Mouse (Mus musculus) MEL (cell line): ENCODE results near the gene Snx7. TPM values are rescaled to one million over a fixed set of nuclear protein-coding genes. Genes with fewer than 3 reads are reported as not detected.

ENCODE experiments used
- DNase-seq: peaks from one replicate; pipeline ENCODE4 v3.0.0; 2011; ENCODE audit warnings: low read depth, low spot score
- H3K27ac ChIP-seq: 2 replicates; pipeline ENCODE4 v1.5.1; 2012; ENCODE audit warnings: low read depth, mild to moderate bottlenecking, control low read depth, low read length, moderate library complexity; ENCODE audit not compliant: control insufficient read depth
- H3K27me3 ChIP-seq, 2 experiments: fragments of 150-350 bp in 1 of 2; sonication (generic) in 1 of 2; 2 replicates each; pipeline ENCODE4 v1.6.1; 2012; ENCODE audit warnings: low read length in 2 of 2, mild to moderate bottlenecking in 2 of 2, improper control_type of control experiment in 1 of 2, moderate library complexity in 1 of 2; ENCODE audit not compliant: insufficient read depth in 2 of 2, control insufficient read depth in 1 of 2
- H3K36me3 ChIP-seq, 2 experiments: 2 replicates each; pipeline ENCODE4 v1.6.1; 2012 to 2014; ENCODE audit warnings: low read length in 2 of 2, improper control_type of control experiment in 1 of 2, inconsistent platforms in 1 of 2, mild to moderate bottlenecking in 1 of 2; ENCODE audit not compliant: insufficient read depth in 2 of 2, control insufficient read depth in 1 of 2
- H3K4me1 ChIP-seq, 2 experiments: fragments of 150-350 bp in 1 of 2; sonication (generic) in 1 of 2; 2 replicates each; pipeline ENCODE4 v1.6.1; 2012; ENCODE audit warnings: low read length in 2 of 2, improper control_type of control experiment in 1 of 2, mild to moderate bottlenecking in 1 of 2; ENCODE audit not compliant: insufficient read depth in 2 of 2, control insufficient read depth in 1 of 2
- H3K4me3 ChIP-seq, 2 experiments: fragments of 150-350 bp in 1 of 2; sonication (generic) in 1 of 2; 2 replicates each; pipeline ENCODE4 v1.5.1; 2012; ENCODE audit warnings: low read depth in 2 of 2, low read length in 2 of 2, mild to moderate bottlenecking in 2 of 2, moderate library complexity in 2 of 2, control low read depth in 1 of 2, improper control_type of control experiment in 1 of 2; ENCODE audit not compliant: control insufficient read depth in 1 of 2, insufficient read depth in 1 of 2
- H3K79me2 ChIP-seq: 2 replicates; pipeline ENCODE4 v1.6.1; 2012; ENCODE audit warnings: mild to moderate bottlenecking, low read length, moderate library complexity; ENCODE audit not compliant: control insufficient read depth, poor library complexity, insufficient read depth
- H3K9ac ChIP-seq: 2 replicates; pipeline ENCODE4 v1.6.1; 2012; ENCODE audit warnings: low read depth, mild to moderate bottlenecking, control low read depth, low read length, moderate library complexity; ENCODE audit not compliant: control insufficient read depth, poor library complexity, severe bottlenecking
- H3K9me3 ChIP-seq: fragments of 150-350 bp; sonication (generic); replicated peaks from 2 replicates; pipeline ENCODE4 v1.6.1; 2012; ENCODE audit warnings: mild to moderate bottlenecking, low read length, improper control_type of control experiment, moderate library complexity; ENCODE audit not compliant: insufficient read depth
- CHD2 ChIP-seq: IDR thresholded peaks from 2 replicates; pipeline ENCODE4 v1.6.1; 2011; ENCODE audit warnings: low read length, improper control_type of control experiment
- ELF1 ChIP-seq: IDR thresholded peaks from 2 replicates; pipeline ENCODE4 v1.6.1; 2014; ENCODE audit warnings: low read depth, mild to moderate bottlenecking, inconsistent platforms, low read length, improper control_type of control experiment, moderate library complexity
- GABPA ChIP-seq: IDR thresholded peaks from 2 replicates; pipeline ENCODE4 v1.6.1; 2012; ENCODE audit warnings: low read depth, mild to moderate bottlenecking, inconsistent platforms, low read length, improper control_type of control experiment, moderate library complexity
- MAFK ChIP-seq: IDR thresholded peaks from 2 replicates; pipeline ENCODE4 v1.6.1; 2011; ENCODE audit warnings: low read depth, mild to moderate bottlenecking, low read length, improper control_type of control experiment, borderline replicate concordance
- MAX ChIP-seq: IDR thresholded peaks from 2 replicates; pipeline ENCODE4 v1.6.1; 2011; ENCODE audit warnings: low read length, improper control_type of control experiment
- MEF2A ChIP-seq: IDR thresholded peaks from 2 replicates; pipeline ENCODE4 v1.6.1; 2014; ENCODE audit warnings: low read depth, mild to moderate bottlenecking, inconsistent platforms, low read length, improper control_type of control experiment; ENCODE audit not compliant: poor library complexity, insufficient replicate concordance, severe bottlenecking; ENCODE audit errors: extremely low read depth
- MXI1 ChIP-seq: IDR thresholded peaks from 2 replicates; pipeline ENCODE4 v1.6.1; 2011; ENCODE audit warnings: mild to moderate bottlenecking, low read depth, low read length, improper control_type of control experiment
- MYC ChIP-seq: IDR thresholded peaks from 2 replicates; pipeline ENCODE4 v1.6.1; 2011; ENCODE audit warnings: low read depth, mild to moderate bottlenecking, low read length, improper control_type of control experiment, moderate library complexity
- NELFE ChIP-seq: IDR thresholded peaks from 2 replicates; pipeline ENCODE4 v1.6.1; 2011; ENCODE audit warnings: low read depth, low read length, improper control_type of control experiment
- POLR2A ChIP-seq, 2 experiments: IDR thresholded peaks; 2 replicates each; pipeline ENCODE4 v1.6.1; 2011 to 2012; ENCODE audit warnings: low read length in 2 of 2, mild to moderate bottlenecking in 2 of 2, control low read depth in 1 of 2, improper control_type of control experiment in 1 of 2, low read depth in 1 of 2, moderate library complexity in 1 of 2; ENCODE audit not compliant: control insufficient read depth in 1 of 2, insufficient read depth in 1 of 2, poor library complexity in 1 of 2
- SMC3 ChIP-seq: IDR thresholded peaks from 2 replicates; pipeline ENCODE4 v1.6.1; 2011; ENCODE audit warnings: low read depth, low read length, improper control_type of control experiment
- TAL1 ChIP-seq: IDR thresholded peaks from 2 replicates; pipeline ENCODE4 v1.6.1; 2012; ENCODE audit warnings: mild to moderate bottlenecking, inconsistent platforms, low read length, moderate library complexity, mixed read lengths
- USF1 ChIP-seq: IDR thresholded peaks from 2 replicates; pipeline ENCODE4 v1.6.1; 2014; ENCODE audit warnings: low read depth, mild to moderate bottlenecking, inconsistent platforms, low read length, improper control_type of control experiment, moderate library complexity
- ZKSCAN1 ChIP-seq: IDR thresholded peaks from 2 replicates; pipeline ENCODE4 v1.6.1; 2012; ENCODE audit warnings: low read depth, mild to moderate bottlenecking, inconsistent platforms, low read length, improper control_type of control experiment, moderate library complexity
- polyA plus RNA-seq, 2 experiments: library from polyadenylated mRNA; stranded (reverse) in 1 of 2; unstranded in 1 of 2; fragments of >175 nt in 1 of 2; fragments of >200 nt in 1 of 2; gene quantifications; 2 replicates each; pipeline versions ENCODE4 v1.2.1 to v1.2.4; 2012; ENCODE audit warnings: low replicate concordance in 2 of 2, low read depth in 1 of 2; ENCODE audit not compliant: insufficient read length in 2 of 2, insufficient read depth in 1 of 2, missing spikeins in 1 of 2
- total RNA-seq: library from RNA; depleted of rRNA; stranded (reverse); fragments of 300-350 nt; gene quantifications from 2 replicates; pipeline ENCODE4 v1.2.3, GENCODE M21; 2012

Gene Snx7
- total and polyA plus RNA-seq, 3 experiments: not detected

DNA sequence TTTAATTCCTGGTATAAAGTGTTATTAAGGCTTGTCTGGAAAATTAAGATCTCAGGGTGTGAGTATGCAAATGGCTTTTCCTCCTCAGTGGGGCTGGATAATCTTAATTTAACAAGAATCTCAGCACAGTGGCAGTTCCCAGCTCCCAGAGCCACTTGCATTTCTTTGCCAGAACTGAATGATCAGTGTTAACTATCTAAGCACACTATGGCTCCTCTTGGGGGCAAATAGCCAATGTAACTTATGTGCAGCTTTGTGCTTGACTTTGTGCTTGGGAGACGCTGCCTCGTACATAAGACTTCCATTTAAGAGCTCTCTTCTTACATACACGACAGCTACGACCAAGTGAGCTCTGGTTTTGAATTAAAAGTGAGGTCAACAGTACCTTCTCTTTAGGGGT, 136.1 kb downstream of the Snx7 start:
- TF ChIP-seq TAL1: no peak
- TF ChIP-seq MAFK: no peak
- no peak for TF ChIP-seq MXI1
- no peak for TF ChIP-seq SMC3
- TF ChIP-seq POLR2A (IDR thresholded peaks at IDR 0.05; ENCODE audit: control insufficient read depth in 1 of 2, insufficient read depth in 1 of 2, low read depth in 1 of 2, low read length in 2 of 2, poor library complexity in 1 of 2): no peak
- no peak for TF ChIP-seq NELFE
- TF ChIP-seq ZKSCAN1: no peak
- TF ChIP-seq ELF1: no peak
- TF ChIP-seq USF1: no peak
- TF ChIP-seq CHD2: no peak
- no peak for TF ChIP-seq MAX
- TF ChIP-seq MEF2A: no peak
- TF ChIP-seq MYC: no peak
- no peak for TF ChIP-seq GABPA
- no peaks in the 10 kb centered on the region for H3K36me3 ChIP-seq

More for the DNA sequence above, 136.1 kb downstream of the Snx7 start:
- Histone ChIP-seq H3K27me3 (no peaks in the 10 kb centered on the region), H3K9ac (no peak overlapping the region), H3K9me3 (no peaks in the 10 kb centered on the region), H3K27ac (no peak overlapping the region), H3K79me2 (no peaks in the 10 kb centered on the region), H3K4me3 (no peak overlapping the region), H3K4me1 (no peaks in the 10 kb centered on the region)
- DNase-seq: no peak
